Mouse (Mus musculus): ENCODE data around the gene Rangap1. TPM values are rescaled to one million over a fixed set of nuclear protein-coding genes. Genes with fewer than 3 reads are reported as not detected.

Rangap1 gene
- 27.8 and 34.2 TPM in 2 replicates for polyA plus RNA-seq (2015; fragmentation: Nextera tagmentation; extraction: Ambion mirVana)

DNA sequence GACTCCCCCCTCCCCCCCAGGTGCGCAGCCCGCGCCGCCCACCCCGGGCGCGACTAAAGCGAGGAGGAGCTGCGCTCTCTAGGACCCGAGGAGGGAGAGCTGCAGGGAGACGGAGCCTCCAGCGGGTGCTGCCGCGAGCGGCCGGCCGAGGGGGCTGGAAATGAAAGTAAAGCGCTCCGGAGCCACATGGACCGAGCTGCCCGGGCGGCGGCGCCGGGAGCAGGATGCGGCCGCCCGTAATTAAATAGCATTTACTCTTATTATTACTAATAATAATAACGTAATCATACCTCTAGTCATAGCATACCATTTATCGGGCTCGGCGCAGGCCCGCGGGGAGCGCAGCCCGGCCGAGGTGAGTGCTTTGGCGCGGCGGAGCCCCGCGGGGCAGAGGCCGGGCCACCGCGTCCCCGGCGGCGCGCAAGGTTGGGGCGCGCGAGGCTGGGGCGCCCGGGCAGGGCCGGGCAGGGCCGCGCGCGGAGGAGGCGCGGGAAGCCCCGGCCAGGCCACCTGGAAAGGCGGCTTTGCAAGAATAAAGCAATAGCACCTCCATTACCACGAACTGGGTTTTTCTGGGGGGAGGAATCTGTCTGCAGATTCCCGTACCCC is at the start of gene Rangap1, which contains the start of gene Zc3h7b:
TSS of gene Rangap1 (minus strand) at position 539 of the 609 bp plus-strand sequence.
TSS of gene Zc3h7b (plus strand) at position 66 of the 609 bp plus-strand sequence.

GRCm38 (mm10) chr15:81697175-81697574 is 48.2 kb downstream of the Rangap1 start, which contains the start of gene Chadl:
Gene Chadl (minus strand): TSS chr15:81697287.

DNA sequence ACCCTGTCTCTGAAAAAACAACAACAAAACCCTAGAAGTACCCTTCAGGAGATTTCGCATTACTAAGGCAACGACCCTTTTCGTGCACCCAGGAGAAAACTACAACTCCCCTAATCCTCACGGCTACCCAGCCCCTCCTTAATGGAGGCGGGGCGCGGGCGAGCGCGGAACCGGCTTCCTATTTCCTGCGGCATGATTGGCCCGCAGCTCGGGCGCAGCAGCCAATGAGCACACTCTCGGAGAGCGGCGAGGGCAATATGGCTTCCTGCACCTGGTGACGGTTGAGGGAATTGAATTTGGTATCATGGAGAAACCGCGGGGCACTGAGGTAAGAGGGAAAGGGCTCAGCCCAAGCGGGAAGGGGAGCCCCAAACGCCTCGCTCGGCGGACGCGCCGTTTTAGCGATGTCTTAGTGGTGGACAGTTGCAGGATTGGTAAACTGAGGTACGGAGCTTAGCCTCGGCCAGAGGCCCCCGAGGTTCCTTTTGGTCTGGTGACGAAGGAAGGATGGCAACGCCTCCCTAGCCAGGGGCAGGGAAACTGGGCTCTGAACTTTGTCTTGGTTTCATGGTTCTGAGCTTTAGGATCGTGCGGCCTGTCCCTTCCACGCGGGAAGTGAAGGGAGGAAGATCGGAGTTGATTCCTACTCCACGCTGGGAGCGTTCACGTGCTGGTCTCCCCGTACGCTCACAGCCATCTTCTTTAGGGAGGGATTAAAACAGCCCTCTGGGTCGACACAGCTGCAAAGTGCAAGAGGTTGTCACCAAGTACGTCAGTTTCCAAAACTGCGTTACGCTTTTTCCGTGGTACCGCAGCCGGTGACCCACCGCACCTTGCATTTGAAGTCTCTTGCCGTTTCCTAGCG is 81.4 kb downstream of the Rangap1 start, which contains the start of gene L3mbtl2:
TSS of gene L3mbtl2 (plus strand) at position 193 of the 865 bp plus-strand sequence.

Other genes starting within 250 kb of the Rangap1 start
- 8.7 and 10.8 TPM in 2 replicates for gene Ep300, start 160.2 kb downstream of the Rangap1 start, polyA plus RNA-seq (2015; fragmentation: Nextera tagmentation; extraction: Ambion mirVana)
- 11.4 and 14.0 TPM in 2 replicates for gene L3mbtl2, start 81.6 kb downstream of the Rangap1 start, polyA plus RNA-seq (2015; fragmentation: Nextera tagmentation; extraction: Ambion mirVana)
- gene Chadl, start 48.2 kb downstream of the Rangap1 start, polyA plus RNA-seq (2015; fragmentation: Nextera tagmentation; extraction: Ambion mirVana) = 1.4 and 1.6 TPM in 2 replicates
- gene Zc3h7b, start 473 bp downstream of the Rangap1 start, polyA plus RNA-seq (2015; fragmentation: Nextera tagmentation; extraction: Ambion mirVana) = 10.9 and 13.8 TPM in 2 replicates
- 15.8 and 17.3 TPM in 2 replicates for gene Tef, start 56.9 kb upstream of the Rangap1 start, polyA plus RNA-seq (2015; fragmentation: Nextera tagmentation; extraction: Ambion mirVana)
- gene Tob2, start 113.3 kb upstream of the Rangap1 start, polyA plus RNA-seq (2015; fragmentation: Nextera tagmentation; extraction: Ambion mirVana) = 14.3 and 16.8 TPM in 2 replicates
- gene Phf5a, start 126.4 kb upstream of the Rangap1 start, polyA plus RNA-seq (2015; fragmentation: Nextera tagmentation; extraction: Ambion mirVana) = 63.1 and 72.5 TPM in 2 replicates
- gene Aco2, start 126.8 kb upstream of the Rangap1 start, polyA plus RNA-seq (2015; fragmentation: Nextera tagmentation; extraction: Ambion mirVana) = 122 and 139 TPM in 2 replicates
- 50.2 and 53.4 TPM in 2 replicates for gene Polr3h, start 180.7 kb upstream of the Rangap1 start, polyA plus RNA-seq (2015; fragmentation: Nextera tagmentation; extraction: Ambion mirVana)
- gene Csdc2, start 191.2 kb upstream of the Rangap1 start, polyA plus RNA-seq (2015; fragmentation: Nextera tagmentation; extraction: Ambion mirVana) = 33.4 and 35.6 TPM in 2 replicates
- gene Pmm1, start 215.4 kb upstream of the Rangap1 start, polyA plus RNA-seq (2015; fragmentation: Nextera tagmentation; extraction: Ambion mirVana) = 33.4 and 34.9 TPM in 2 replicates
- gene 1700029P11Rik, start 235.0 kb upstream of the Rangap1 start, polyA plus RNA-seq (2015; fragmentation: Nextera tagmentation; extraction: Ambion mirVana) = not detected in 2 replicates
- 31.5 and 34.8 TPM in 2 replicates for gene Xrcc6, start 242.3 kb upstream of the Rangap1 start, polyA plus RNA-seq (2015; fragmentation: Nextera tagmentation; extraction: Ambion mirVana)